Mouse (Mus musculus): ENCODE data around the gene Mphosph9. TPM values are rescaled to one million over a fixed set of nuclear protein-coding genes. Genes with fewer than 3 reads are reported as not detected.
"Not testable (repeated sequence)": the region's sequence is repeated elsewhere in the genome, so short reads cannot be mapped to it uniquely, and the experiment has no call there.

The Mphosph9 gene
- 15.3 and 17.0 TPM in 2 replicates for polyA plus RNA-seq (2016; fragmentation: Nextera tagmentation; extraction: Ambion mirVana)

GRCm38 (mm10) chr5:124327510-124328364 lies at the start of gene Mphosph9, which contains the start of gene 2810006K23Rik:
TSS of gene Mphosph9 (minus strand) at chr5:124327972.
TSS of gene 2810006K23Rik (plus strand) at chr5:124328089.
- WGBS: under 1% methylated on average over 72 of the region's 72 CpGs
- Histone ChIP-seq H3K27me3 (no peaks in the 10 kb centered on the region), H3K4me3 (peak within 1 kb of the TSS; percentile 61), H3K9ac (peak within 1 kb of the TSS; percentile 68), H3K4me1 (peaks cover 13% of the 10 kb centered on the region), H3K9me3 (no peaks in the 10 kb centered on the region), H3K4me2 (replicated peaks) (peak within 1 kb of the TSS; percentile 86), H3K27ac (peak within 1 kb of the TSS; percentile 97), H3K36me3 (no peaks in the 10 kb centered on the region)
- ATAC-seq (ENCODE audit: insufficient number of reproducible peaks, insufficient read depth, low FRiP score, low TSS enrichment): peak; percentile 96

GRCm38 (mm10) chr5:124377149-124377548 lies 49.4 kb upstream of the Mphosph9 start:
- Histone ChIP-seq H3K4me3 (no peak overlapping the region), H3K36me3 (peaks cover 83% of the 10 kb centered on the region), H3K9me3 (no peaks in the 10 kb centered on the region), H3K27ac (no peak overlapping the region), H3K4me1 (no peaks in the 10 kb centered on the region), H3K4me2 (replicated peaks) (no peak overlapping the region), H3K9ac (no peak overlapping the region), H3K27me3 (no peaks in the 10 kb centered on the region)
- ATAC-seq (ENCODE audit: insufficient number of reproducible peaks, insufficient read depth, low FRiP score, low TSS enrichment): no peak
- WGBS: 88% methylated on average over 4 of the region's 4 CpGs

DNA sequence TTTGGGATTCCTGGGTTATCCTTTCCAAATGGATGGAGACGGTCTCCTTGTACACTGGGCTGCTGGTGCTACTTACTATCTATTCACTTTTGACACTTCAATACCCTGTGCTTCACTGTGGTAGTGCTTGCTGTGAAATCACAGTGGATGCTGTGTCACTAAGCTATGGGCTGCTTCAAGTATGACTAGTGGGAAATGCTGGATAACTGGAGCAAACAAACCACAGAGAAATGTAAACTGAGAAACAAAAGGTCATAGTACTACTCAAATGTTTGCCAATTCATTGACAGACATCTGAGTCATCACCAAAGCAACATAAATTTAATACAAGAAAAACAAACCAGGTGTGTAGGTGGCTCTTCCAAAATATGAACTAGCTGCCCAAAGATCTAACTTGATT lies 48.6 kb upstream of the Mphosph9 start:
- no peaks in the 10 kb centered on the region for H3K4me1 ChIP-seq
- no peak overlapping the region for H3K9ac ChIP-seq
- ATAC-seq (ENCODE audit: insufficient number of reproducible peaks, insufficient read depth, low FRiP score, low TSS enrichment): no peak
- no peak overlapping the region for H3K27ac ChIP-seq
- no peak overlapping the region for H3K4me3 ChIP-seq
- WGBS: 93% methylated on average over 1 of the region's 1 CpGs
- no peaks in the 10 kb centered on the region for H3K9me3 ChIP-seq
- peaks cover 82% of the 10 kb centered on the region for H3K36me3 ChIP-seq
- H3K4me2 ChIP-seq (replicated peaks): no peak overlapping the region
- H3K27me3 ChIP-seq: no peaks in the 10 kb centered on the region

DNA sequence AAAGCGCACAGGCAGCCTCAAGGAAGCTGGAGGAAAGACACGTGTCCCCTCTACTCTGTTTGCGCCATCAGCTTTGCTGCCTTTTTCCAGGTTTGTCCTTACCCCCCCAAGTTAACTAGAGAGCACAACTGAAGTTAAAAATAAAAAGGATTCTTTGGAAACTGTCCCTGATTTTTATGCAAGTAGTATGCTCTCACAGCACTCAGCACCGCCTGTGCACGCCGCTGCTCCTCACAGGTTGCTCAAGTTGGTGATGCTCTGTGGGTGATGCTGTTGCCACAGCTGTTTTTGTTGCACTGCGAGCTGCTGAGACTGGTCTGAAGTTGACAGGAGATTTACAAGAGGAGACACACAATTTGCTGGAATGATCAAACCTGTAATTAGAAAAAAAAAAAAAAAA lies 46.5 kb upstream of the Mphosph9 start:
- Histone ChIP-seq H3K36me3 (peaks cover 79% of the 10 kb centered on the region), H3K9ac (no peak overlapping the region), H3K27ac (no peak overlapping the region), H3K27me3 (no peaks in the 10 kb centered on the region), H3K4me2 (replicated peaks) (no peak overlapping the region), H3K4me1 (no peaks in the 10 kb centered on the region), H3K9me3 (no peaks in the 10 kb centered on the region), H3K4me3 (no peak overlapping the region)
- 94% methylated on average over 7 of the region's 7 CpGs for whole genome bisulfite sequencing
- ATAC-seq (ENCODE audit: insufficient number of reproducible peaks, insufficient read depth, low FRiP score, low TSS enrichment): no peak

DNA sequence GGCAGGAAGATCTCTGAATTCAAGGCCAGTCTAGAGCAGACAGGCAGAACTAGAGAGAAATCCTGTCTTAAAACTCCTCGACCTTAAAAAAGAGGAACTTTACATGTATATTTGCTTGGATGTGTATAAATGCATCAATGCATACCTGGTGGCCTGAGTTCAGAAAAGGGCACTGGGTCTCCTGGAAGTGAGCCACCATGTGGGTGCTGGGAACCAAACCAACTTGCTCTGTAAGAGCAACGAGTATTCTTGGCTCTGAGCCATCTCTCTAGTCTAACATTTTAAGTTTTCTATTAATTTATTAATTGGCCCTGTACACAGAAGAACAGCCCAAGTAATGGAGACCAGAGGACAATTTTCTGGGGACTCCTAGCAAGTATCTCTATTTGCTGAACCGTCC lies 38.9 kb upstream of the Mphosph9 start:
- Histone ChIP-seq H3K9ac (no peak overlapping the region), H3K27ac (no peak overlapping the region), H3K4me1 (no peaks in the 10 kb centered on the region), H3K36me3 (peaks cover 32% of the 10 kb centered on the region), H3K4me2 (replicated peaks) (no peak overlapping the region), H3K27me3 (no peaks in the 10 kb centered on the region), H3K9me3 (no peaks in the 10 kb centered on the region), H3K4me3 (no peak overlapping the region)
- WGBS: 89% methylated on average over 3 of the region's 3 CpGs
- ATAC-seq (ENCODE audit: insufficient number of reproducible peaks, insufficient read depth, low FRiP score, low TSS enrichment): no peak

- Histone ChIP-seq H3K9me3 (no peaks in the 10 kb centered on the region), H3K4me1 (no peaks in the 10 kb centered on the region), H3K27ac (no peak overlapping the region), H3K36me3 (peaks cover 24% of the 10 kb centered on the region), H3K9ac (no peak overlapping the region), H3K4me3 (no peak overlapping the region), H3K27me3 (no peaks in the 10 kb centered on the region), H3K4me2 (replicated peaks) (no peak overlapping the region)
- WGBS: 90% methylated on average over 2 of the region's 2 CpGs
- ATAC-seq (ENCODE audit: insufficient number of reproducible peaks, insufficient read depth, low FRiP score, low TSS enrichment): no peak
Measured at GRCm38 (mm10) chr5:124365754-124366153, 38.0 kb upstream of the Mphosph9 start.

GRCm38 (mm10) chr5:124364173-124364918 lies 36.6 kb upstream of the Mphosph9 start:
- ATAC-seq (ENCODE audit: insufficient number of reproducible peaks, insufficient read depth, low FRiP score, low TSS enrichment): no peak
- H3K27ac ChIP-seq: no peak overlapping the region

DNA sequence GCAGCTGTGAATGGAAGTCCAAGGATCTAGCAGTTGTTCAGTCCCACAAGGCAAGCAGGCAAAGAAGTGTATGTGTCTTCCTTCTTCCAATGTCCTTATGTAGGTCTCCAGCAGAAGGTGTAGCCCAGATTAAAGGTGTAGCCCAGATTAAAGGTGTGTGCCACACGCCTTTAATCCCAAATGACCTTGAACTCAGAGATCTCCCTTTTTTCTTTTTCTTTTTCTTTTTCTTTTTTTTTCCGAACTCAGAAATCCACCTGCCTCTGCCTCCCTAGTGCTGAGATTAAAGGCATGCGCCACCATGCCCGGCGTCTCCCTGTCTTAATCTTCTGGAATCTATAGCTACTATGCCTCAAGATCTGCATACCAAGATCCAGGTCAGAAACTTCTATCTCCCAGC lies 35.2 kb upstream of the Mphosph9 start, which contains the start of gene Cdk2ap1:
TSS of gene Cdk2ap1 (minus strand) at position 101 of the 400 bp plus-strand sequence.
- H3K4me1 ChIP-seq; H3K4me3 ChIP-seq; H3K9me3 ChIP-seq; H3K27ac ChIP-seq; H3K9ac ChIP-seq; H3K4me2 ChIP-seq (replicated peaks); ATAC-seq (ENCODE audit: insufficient number of reproducible peaks, insufficient read depth, low FRiP score, low TSS enrichment); H3K27me3 ChIP-seq; H3K36me3 ChIP-seq: not testable (repeated sequence)
- 90% methylated on average over 5 of the region's 5 CpGs for WGBS

More at GRCm38 (mm10) chr5:124364173-124364918, 36.6 kb upstream of the Mphosph9 start:
- Histone ChIP-seq H3K9me3 (no peaks in the 10 kb centered on the region), H3K27me3 (no peaks in the 10 kb centered on the region), H3K36me3 (peaks cover 13% of the 10 kb centered on the region), H3K4me2 (replicated peaks) (no peak overlapping the region), H3K9ac (no peak overlapping the region), H3K4me3 (no peak overlapping the region), H3K4me1 (no peaks in the 10 kb centered on the region)
- WGBS: 88% methylated on average over 6 of the region's 6 CpGs

DNA sequence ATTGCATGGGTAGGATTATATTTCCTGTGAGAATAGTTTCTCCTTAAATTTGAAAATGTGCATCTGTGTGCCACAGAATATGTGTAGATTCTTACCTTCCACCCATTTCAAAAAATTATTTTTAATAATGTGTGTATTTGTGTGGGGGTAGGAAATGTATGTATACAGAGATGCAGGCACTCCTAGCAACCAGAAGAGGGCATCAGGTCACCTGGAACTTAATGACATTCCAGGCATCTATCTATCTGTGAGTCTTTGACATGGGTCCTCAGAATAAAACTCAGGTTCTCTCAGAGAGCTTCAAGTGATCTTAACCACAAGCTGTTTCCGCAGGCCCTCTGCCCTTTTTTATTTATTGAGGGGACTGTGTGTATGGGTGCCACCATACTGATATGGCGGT lies 31.9 kb upstream of the Mphosph9 start:
- WGBS: 71% methylated on average over 2 of the region's 2 CpGs
- Histone ChIP-seq H3K9ac (no peak overlapping the region), H3K36me3 (no peaks in the 10 kb centered on the region)

GRCm38 (mm10) chr5:124356695-124357094 lies 28.9 kb upstream of the Mphosph9 start:
- H3K27me3 ChIP-seq: no peaks in the 10 kb centered on the region
- no peak overlapping the region for H3K9ac ChIP-seq
- 42% methylated on average over 3 of the region's 3 CpGs for WGBS
- no peak overlapping the region for H3K27ac ChIP-seq
- H3K4me2 ChIP-seq (replicated peaks): no peak overlapping the region
- H3K4me1 ChIP-seq: peaks cover 6% of the 10 kb centered on the region
- no peaks in the 10 kb centered on the region for H3K36me3 ChIP-seq
- no peak for ATAC-seq (ENCODE audit: insufficient number of reproducible peaks, insufficient read depth, low FRiP score, low TSS enrichment)
- no peak overlapping the region for H3K4me3 ChIP-seq
- no peaks in the 10 kb centered on the region for H3K9me3 ChIP-seq

More for the DNA sequence above, 31.9 kb upstream of the Mphosph9 start:
- H3K27me3 ChIP-seq: no peaks in the 10 kb centered on the region
- no peak for ATAC-seq (ENCODE audit: insufficient number of reproducible peaks, insufficient read depth, low FRiP score, low TSS enrichment)
- no peak overlapping the region for H3K4me2 ChIP-seq (replicated peaks)
- no peak overlapping the region for H3K4me3 ChIP-seq
- no peak overlapping the region for H3K27ac ChIP-seq
- no peaks in the 10 kb centered on the region for H3K9me3 ChIP-seq
- 0 out of 2 replicates have a peak, but pooled peaks cover 2% of the 10 kb centered on the region for H3K4me1 ChIP-seq

- no peak for ATAC-seq (ENCODE audit: insufficient number of reproducible peaks, insufficient read depth, low FRiP score, low TSS enrichment)
- 3% methylated on average over 12 of the region's 12 CpGs for WGBS
Measured at GRCm38 (mm10) chr5:124355425-124355959, 27.7 kb upstream of the Mphosph9 start.

More at GRCm38 (mm10) chr5:124355425-124355959, 27.7 kb upstream of the Mphosph9 start:
- Histone ChIP-seq H3K9me3 (no peaks in the 10 kb centered on the region), H3K27me3 (no peaks in the 10 kb centered on the region), H3K4me1 (peaks cover 18% of the 10 kb centered on the region), H3K9ac (no peak overlapping the region), H3K4me2 (replicated peaks) (peak overlapping the region; percentile 59), H3K27ac (no peak overlapping the region), H3K36me3 (0 out of 2 replicates have a peak, but pooled peaks cover 4% of the 10 kb centered on the region), H3K4me3 (peak overlapping the region; percentile 97)
